Mouse (Mus musculus) CD4-positive, CD25-positive, alpha-beta regulatory T cell, adult 4 months (primary cell): ENCODE data around the gene Fxyd1. TPM values are rescaled to one million over a fixed set of nuclear protein-coding genes. Genes with fewer than 3 reads are reported as not detected.
A peak's percentile ranks its signal among the peaks of the same experiment; 100 is the strongest.

Experiments used
- ATAC-seq: one replicate; pipeline ENCODE4 v1.8.0; 2017
- polyA plus RNA-seq, 2 experiments: library from polyadenylated mRNA; unstranded; fragments of 100-300 nt; shearing (Covaris generic); gene quantifications; one replicate each; pipeline ENCODE4 v1.2.1; 2017

Fxyd1 gene
- polyA plus RNA-seq, 2 experiments from 2014 or later: not detected

- no peak for ATAC-seq
These were observed 4.8 kb downstream of the Fxyd1 start for GRCm38 (mm10) chr7:31052251-31052635.

DNA sequence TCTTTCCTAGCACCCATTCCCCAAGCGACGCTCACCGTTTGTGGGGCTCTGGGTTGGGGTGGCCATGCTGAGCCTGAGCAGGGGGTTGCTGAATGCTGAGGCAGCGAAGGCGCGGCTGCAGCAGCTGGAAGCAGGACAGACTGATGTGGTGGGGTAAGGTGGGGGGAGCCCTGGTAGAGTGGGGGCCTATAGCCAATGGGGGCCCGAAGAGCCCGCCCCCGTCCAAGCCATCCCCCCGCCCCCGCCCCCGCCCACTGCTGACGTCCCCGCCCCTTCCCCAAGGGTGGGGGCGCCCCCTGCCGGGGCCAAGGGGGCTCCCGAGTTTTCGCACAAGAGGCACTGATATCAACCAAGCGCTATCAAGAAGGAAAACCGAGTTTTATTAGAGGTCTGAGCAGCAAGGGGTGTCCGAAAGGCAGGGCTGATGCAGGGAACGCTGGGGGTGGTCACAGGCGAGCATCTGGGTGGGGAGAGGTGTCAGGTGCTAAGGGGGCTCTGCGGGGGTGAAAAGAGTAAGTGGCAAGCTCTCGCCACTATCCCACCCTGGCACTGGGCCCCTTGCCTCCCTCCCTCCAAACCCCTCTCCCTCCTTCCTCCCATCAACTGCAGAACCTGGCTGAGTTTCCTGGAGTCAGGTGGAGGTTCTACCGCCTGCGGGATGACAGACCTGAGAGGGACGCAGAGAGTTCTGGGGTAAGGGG is 5.5 kb downstream of the Fxyd1 start, which contains the start of gene Fxyd7:
Gene Fxyd7 (minus strand): TSS at position 147 of the 701 bp plus-strand sequence.
- no peak for ATAC-seq

GRCm38 (mm10) chr7:31050921-31051320 is 6.1 kb downstream of the Fxyd1 start:
- ATAC-seq: peak; percentile 21

DNA sequence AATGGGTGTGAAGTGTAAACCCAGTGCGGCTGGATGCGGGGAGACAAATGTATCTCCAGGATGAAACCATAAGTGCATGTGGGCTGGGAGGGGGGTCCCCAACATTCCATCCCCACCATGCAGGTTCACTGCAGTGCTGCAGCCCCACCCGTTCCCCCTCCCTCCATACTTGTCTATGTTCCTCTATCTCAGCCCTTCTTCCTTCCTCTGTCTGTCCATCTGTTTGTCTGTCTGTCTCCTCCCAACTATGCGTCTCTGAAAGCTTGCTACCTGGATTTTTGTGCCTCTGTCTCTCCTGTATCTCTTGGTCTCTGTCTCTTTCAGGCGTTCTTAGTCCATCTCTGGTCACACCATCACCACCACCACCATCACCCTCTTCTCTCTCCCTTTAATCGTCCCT is 6.5 kb downstream of the Fxyd1 start:
- ATAC-seq: no peak

- no peak for ATAC-seq
These were observed 7.1 kb downstream of the Fxyd1 start for GRCm38 (mm10) chr7:31049846-31050281.

DNA sequence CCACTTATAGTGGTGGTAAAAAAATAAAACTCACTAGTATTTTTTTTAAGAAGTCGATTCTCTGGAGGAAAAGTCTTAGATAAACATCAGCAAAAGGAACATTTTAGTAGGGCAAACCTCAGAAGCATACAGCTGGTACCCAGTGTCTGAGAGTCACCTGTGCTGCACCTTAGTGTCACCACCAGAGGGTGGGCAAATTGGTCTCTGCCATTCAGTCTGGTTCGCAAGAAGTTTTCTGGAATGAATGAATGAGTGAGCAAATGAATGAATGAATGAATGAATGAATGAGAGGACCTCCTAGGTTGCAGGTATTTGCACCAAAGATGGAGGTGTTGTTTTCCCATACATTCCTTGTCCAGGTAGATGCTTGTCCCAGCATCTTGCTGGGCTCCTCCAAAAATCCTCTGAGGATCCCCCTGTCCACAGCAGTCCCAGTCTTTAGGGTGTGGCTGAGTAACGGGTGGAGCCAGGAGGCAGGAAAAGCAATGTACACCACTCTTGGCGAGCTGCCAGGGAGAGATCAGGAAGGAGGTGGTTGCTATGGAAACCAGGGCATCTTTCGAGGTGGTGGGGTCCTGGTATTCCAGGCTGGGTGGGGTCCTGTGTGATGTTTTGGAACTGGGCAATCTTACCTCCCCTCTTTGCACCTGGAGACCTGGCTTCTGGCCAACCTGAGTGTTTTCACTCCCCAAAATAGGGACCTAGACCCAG is 7.7 kb downstream of the Fxyd1 start:
- ATAC-seq: no peak

DNA sequence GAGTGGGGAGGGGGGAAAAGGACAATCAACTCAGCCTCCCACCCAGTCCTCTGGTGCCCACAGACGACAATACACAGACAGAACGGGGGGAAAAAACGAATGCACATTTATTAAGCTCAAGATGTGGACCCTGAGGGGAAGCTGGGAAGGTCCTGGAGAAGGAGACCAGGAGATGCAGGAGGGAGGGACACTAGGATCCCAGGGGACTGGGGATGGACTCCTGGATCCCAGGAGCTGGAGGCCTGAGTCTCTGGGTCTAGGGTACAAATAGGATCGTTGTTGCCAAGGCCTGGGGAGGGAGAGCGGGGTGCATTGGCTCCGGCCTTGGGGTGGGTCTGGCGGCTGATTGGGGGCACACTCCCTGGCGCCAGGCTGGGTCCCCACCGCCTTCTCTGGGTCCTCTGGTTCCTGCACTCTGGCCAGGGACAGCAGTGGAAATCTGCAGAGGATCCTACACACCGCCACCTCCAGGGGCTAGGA is 14.5 kb downstream of the Fxyd1 start, which contains the start of gene Fxyd5:
Gene Fxyd5 (minus strand): TSS at position 51 of the 480 bp plus-strand sequence.
- ATAC-seq: no peak

GRCm38 (mm10) chr7:31041662-31042315 is 15.2 kb downstream of the Fxyd1 start:
- ATAC-seq: peak; percentile 83

GRCm38 (mm10) chr7:31041023-31041407 is 16.0 kb downstream of the Fxyd1 start:
- ATAC-seq: peak; percentile 4

GRCm38 (mm10) chr7:31040281-31041022 is 16.5 kb downstream of the Fxyd1 start:
- no peak for ATAC-seq

- ATAC-seq: no peak
These were observed 18.0 kb downstream of the Fxyd1 start for GRCm38 (mm10) chr7:31039011-31039410.

DNA sequence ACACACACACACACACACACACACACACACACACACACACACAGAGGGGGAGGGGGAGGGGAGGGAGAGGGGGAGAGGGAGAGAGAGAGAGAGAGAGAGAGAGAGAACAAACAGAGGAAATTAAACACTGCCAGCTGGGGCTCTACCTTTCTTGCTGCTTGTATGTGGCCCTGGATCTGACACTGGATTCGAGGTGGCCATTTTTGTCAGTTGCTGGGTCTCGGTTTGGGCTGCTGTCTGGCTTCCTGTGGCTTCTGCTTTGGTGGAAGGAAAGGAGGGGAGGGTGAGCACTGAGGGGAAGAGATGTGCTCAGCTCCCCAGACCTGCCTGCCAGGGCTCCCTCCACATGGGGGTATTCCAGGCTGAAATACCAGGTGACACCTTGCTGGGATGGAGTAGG is 19.3 kb downstream of the Fxyd1 start:
- peak; percentile 37 for ATAC-seq

DNA sequence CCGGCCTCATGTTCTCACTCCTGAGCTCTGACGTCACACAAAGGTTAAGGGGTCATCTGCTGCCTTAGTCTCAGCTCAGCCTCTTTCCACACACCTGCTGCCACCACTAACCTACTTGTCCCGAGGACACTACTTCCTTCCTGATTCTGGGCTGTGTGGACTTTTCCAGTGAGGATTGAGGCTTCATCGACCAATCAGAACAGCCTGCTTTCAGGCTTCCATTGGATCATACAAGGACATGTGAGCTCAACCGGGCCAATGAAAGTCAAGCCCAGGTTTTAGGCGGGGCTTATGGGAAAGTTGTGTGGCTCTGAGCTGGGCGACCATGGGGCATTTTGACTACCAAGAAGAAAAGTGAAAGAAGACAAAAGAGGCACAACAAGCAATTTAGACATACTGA is 20.1 kb downstream of the Fxyd1 start:
- ATAC-seq: peak; percentile 5

DNA sequence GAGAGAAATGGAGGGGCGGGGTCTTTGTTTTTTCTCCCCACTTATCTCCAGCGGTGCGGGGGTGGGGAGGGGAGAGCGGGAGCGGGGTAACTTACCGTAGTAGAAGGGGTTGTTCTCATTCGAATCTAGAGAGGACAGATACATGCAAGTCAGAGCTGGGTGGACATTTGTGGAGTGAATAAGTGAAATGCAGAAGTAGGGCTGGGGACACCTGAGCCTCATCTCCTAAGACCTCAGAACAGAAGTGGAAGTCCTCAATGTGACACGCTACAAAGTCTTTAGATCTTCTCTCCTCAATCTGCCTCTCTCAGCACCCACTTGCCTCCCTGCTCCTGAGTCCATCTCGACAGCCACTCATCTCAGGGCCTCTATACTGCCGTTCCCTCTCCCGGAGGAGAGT is 21.7 kb downstream of the Fxyd1 start:
- ATAC-seq: no peak

- ATAC-seq: peak; percentile 40
These were observed 22.2 kb downstream of the Fxyd1 start for GRCm38 (mm10) chr7:31034789-31035188.

- peak; percentile 75 for ATAC-seq
These were observed 23.4 kb downstream of the Fxyd1 start for GRCm38 (mm10) chr7:31033409-31034165.

- peak; percentile 18 for ATAC-seq
These were observed 25.3 kb downstream of the Fxyd1 start for GRCm38 (mm10) chr7:31031731-31032130.

DNA sequence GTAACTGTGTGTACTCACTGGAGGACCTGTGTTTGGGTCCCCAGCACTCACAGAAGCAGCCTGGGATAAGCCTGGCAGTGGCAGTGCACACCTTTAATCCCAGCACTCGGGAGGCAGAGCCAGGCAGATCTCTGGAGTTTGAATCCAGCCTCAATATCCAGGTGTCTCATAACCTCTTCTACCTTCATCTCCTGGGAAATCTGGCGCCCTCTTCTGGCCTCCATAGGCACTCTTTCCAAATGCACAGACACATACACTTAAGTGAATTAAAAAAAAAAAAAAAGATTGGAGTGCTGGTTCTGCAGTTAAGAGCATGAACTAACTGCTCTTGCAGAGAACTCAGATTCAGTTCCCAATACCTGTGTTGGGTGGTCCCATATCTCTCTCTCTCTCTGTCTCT is 26.3 kb downstream of the Fxyd1 start:
- ATAC-seq: no peak

DNA sequence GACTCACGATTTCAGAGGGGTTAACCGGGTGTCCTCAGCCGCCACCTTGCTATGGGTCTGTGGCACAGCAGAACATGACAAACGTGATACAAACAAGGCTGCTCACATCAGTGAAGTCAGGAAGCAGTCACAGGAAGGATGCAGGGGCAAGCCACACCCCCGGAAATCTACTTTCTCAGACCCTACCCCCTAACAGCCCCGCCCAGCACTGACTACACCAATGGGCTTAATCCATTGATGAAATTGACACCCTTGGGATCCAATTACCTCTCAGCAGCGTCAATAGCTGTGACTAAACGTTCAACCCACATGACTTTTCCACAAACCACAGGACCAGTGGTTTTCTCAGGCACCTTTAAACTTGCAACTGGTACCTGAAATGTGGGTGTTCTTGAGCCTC is 28.4 kb downstream of the Fxyd1 start:
- no peak for ATAC-seq

DNA sequence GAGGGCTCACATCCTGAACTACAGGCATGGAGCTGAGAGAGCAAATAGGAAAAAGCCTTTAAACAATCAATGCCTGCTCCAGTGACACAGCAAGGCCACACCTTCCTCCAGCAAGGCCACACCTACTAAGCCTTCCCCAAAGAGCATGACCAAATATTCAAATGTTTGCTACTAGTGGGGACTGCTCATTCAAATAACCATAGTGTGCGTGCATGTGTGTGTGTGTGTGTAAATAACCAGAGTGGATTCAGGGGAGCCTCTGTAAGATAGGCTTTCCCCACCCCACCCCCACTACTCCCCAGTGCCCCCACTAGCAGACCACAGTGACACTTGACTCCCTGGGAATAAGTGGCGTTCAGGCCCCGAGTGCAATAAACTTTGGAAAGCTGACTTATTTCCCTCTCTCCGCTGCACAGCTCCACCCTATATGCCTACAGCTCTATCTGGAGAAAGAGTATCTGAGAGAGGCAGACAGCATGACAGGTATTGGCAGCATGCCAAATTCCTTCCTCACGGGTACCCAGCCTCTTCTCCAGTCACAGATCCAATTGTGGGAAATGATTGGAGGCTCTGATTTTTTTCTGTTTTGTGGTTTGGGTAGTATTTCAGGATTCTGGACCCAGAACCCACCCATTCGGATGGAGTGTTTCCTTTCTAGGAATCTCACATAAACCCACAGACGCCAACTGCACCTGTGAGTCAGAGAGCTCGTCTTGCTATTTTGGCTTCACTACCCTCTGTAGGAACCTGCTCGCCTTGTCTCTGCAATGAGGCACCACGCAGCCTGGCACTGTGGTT is 39.7 kb downstream of the Fxyd1 start:
- ATAC-seq: no peak

DNA sequence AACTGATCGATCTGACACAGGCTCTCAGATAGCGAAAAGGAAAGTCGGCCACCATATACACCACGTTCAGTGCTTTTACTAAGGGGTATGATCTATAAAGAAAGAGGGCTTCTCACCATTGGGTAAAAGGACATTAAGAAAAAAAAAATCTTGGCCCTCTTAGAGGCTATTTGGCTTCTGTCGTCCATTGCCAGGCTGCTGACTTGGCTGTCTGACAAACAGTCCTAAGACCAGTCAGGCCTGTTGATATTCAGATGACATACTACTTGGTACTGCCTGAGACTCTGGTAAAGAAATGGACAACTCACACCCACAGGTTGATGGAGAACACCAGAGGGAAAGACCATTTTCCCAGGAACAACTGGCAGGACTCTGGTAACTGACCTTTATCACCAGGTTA is 44.0 kb downstream of the Fxyd1 start:
- ATAC-seq: no peak
